Mouse (Mus musculus) gastrocnemius, postnatal 36 days (tissue): Measurements from ENCODE around the gene Wfdc13. TPM values are rescaled to one million over a fixed set of nuclear protein-coding genes. Genes with fewer than 3 reads are reported as not detected.

Experiments used
- DNase-seq, 2 experiments: peaks; one replicate each; pipeline ENCODE4 v3.0.0; 2022
- intact Hi-C: fragments of 180-260 bp; cut with DNase I; formaldehyde crosslinking; loops from one replicate; pipeline ENCODE4 v1.15.1; 2025
- long read RNA-seq, 2 experiments: library from polyadenylated mRNA; stranded (forward); transcript quantifications; one replicate each; pipeline ENCODE4 v2.0.0; 2021
- total RNA-seq, 2 experiments: library from RNA; stranded (reverse); gene quantifications; 2 replicates each; pipeline ENCODE4 v1.2.3; 2021

Wfdc13 gene
- total RNA-seq, result not detected
- long read RNA-seq, experiment 1, result 0 reads
- long read RNA-seq, experiment 2, result 0 reads

DNA sequence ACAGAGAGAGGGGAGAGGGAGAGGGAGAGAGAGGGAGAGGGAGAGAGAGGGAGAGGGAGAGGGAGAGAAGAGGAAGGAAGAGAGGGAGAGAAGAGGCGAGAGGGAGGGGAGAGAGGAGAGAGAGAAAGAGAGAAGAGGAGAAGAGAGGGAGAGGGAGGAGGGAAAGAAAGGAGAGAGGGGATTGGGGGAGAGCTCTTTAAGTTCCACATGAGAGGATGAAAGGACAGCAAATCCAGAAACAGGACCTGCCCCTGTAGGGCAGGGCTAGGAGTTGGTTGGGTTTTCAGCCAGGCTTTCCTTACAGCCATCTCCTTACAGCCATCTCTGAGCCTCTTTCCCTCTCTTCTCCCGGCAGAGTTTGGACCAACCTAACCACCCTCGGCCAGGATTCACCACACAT is at the start of gene Wfdc13:
TSS of gene Wfdc13 (plus strand) at position 301 of the 400 bp plus-strand sequence.
- intact Hi-C loops, result no loop called here
- no peak for DNase-seq

- intact Hi-C loops, result no loop called here
Measured at GRCm38 (mm10) chr2:164635266-164635665, 49.6 kb upstream of the Wfdc13 start.

GRCm38 (mm10) chr2:164638696-164639095 is 46.2 kb upstream of the Wfdc13 start, which contains the start of gene Wfdc16:
TSS of gene Wfdc16 (minus strand) at chr2:164638796.
- intact Hi-C loops, result no loop called here

More at GRCm38 (mm10) chr2:164635266-164635665, 49.6 kb upstream of the Wfdc13 start:
- no peak for DNase-seq

GRCm38 (mm10) chr2:164641129-164641528 is 43.8 kb upstream of the Wfdc13 start:
- DNase-seq, result no peak
- intact Hi-C loops, result no loop called here

More at GRCm38 (mm10) chr2:164638696-164639095, 46.2 kb upstream of the Wfdc13 start, which contains the start of gene Wfdc16:
- DNase-seq, result no peak

DNA sequence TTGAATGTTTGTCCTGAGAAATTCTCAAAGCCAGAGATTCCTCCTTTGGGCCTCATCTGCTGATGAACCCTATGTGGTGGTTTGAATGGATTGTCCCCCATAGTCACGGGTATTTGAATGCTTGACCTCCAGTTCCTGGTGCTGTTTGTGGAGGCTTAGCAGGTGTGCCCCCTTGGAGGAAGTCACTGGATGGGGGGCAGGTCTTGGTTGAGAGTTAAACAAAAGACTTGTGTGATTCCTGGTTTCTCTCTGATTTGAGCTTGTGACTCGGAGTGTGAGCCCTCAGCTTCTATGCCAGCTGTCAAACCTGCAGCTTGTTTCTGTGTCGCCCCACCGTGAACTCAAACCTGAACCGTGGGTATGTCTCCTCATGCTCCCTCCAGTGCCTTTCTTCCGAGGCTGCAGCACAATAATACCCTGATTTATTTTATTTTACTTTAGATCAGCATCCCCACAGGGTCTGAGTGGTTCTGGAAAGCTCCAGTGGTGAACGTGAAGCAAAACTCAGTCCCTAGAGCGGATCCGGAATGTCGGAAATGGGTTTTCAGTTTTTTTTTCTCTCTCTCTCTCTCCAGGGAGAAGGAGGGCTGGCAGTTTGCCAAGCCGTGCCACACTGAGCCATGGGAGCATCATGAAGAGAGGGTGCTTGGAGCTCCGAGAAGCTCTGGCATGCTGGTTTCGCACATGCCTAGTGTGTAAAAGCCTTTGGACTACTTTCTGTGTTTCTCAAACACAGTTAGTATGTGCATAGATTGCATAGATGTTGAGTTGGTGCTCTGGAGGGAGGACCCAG is 42.8 kb upstream of the Wfdc13 start:
- no peak for DNase-seq

GRCm38 (mm10) chr2:164655858-164656257 is 29.0 kb upstream of the Wfdc13 start, which contains the start of gene Wfdc10:
TSS of gene Wfdc10 (plus strand) at chr2:164656046.
- intact Hi-C loops, result no loop called here
- no peak for DNase-seq

More for the DNA sequence above, 42.8 kb upstream of the Wfdc13 start:
- intact Hi-C loops, result no loop called here

- DNase-seq, result no peak
- intact Hi-C loops, result no loop called here
Measured at GRCm38 (mm10) chr2:164656483-164656882, 28.4 kb upstream of the Wfdc13 start, which contains the start of gene Wfdc9. TSS of gene Wfdc9 (minus strand) at chr2:164656583.

- intact Hi-C loops, result no loop called here
- no peak for DNase-seq
Measured at GRCm38 (mm10) chr2:164664851-164665250, 20.1 kb upstream of the Wfdc13 start.

GRCm38 (mm10) chr2:164670261-164670660 is 14.6 kb upstream of the Wfdc13 start:
- DNase-seq, result no peak
- intact Hi-C loops, result no loop called here

DNA sequence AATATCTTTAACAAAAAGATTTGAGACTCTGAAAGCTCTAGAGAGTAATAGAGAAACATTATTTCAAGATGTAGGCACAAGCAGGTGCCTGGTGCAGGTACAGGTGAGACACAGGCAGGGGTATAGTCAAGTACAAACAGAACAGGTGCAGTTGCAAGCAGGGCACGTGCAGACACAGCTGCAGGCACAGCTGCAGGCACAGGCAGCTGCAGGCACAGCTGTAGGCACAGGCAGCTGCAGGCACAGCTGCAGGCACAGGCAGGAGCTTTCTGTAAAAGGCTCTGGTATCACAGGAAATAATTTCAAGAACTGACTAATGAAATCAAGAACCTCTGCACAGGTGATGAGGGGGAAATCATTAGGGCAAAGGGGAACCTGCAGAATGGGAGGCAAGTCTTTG is 14.0 kb upstream of the Wfdc13 start:
- intact Hi-C loops, result no loop called here

DNA sequence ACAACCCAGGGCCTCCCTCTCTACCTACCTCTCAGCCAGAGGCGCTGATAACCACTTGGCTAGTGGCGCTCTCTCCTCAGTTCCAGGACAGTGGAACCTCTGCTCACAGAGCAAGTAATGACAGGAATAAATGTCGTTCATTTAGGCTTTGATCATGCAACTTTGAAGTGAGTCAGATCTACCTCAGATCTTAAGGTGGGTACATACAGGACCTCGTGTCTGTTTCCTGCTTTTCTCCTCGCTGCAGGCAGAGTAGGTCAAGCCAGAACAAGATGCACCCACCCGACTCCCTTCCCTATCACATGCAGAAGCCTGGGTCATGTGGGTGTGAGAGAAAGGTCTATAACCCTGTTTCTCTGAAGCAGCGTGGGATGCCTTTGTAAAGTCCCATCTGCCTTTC is 10.9 kb upstream of the Wfdc13 start, which contains the start of gene Wfdc11:
TSS of gene Wfdc11 (minus strand) at position 101 of the 400 bp plus-strand sequence.
- no peak for DNase-seq
- intact Hi-C loops, result no loop called here

More for the DNA sequence above, 14.0 kb upstream of the Wfdc13 start:
- no peak for DNase-seq

DNA sequence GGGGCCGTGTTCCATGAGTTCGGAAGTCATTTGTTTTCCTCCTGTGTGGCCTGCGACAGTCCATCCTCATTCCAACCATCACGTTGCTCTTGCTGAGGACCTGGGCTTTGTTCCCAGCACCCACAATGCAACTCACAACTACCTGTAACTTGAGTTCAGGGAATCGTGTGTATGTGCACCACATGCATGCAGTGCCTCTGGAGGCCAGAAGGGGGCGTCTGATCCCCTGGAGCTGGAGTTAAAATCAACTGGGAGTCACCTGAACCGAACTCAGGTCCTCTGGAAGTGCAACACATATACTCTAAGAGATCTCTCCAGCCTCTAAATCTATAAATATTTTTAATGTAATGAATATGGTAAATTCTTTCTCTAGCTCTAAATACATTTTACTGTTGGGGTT is 8.8 kb upstream of the Wfdc13 start:
- no peak for DNase-seq
- intact Hi-C loops, result loop anchor here (5.0 kb wide), 1 partner anchor 121 kb away; no protein-coding TSS in a partner anchor

- DNase-seq, result no peak
- intact Hi-C loops, result loop anchor here (5.0 kb wide), 1 partner anchor 120 kb away; no protein-coding TSS in a partner anchor
Measured at GRCm38 (mm10) chr2:164676916-164677685, 7.8 kb upstream of the Wfdc13 start.

GRCm38 (mm10) chr2:164678848-164679625 is 5.9 kb upstream of the Wfdc13 start:
- intact Hi-C loops, result loop anchor here (2.0 to 5.0 kb wide), 2 partner anchors 46 to 118 kb away; no protein-coding TSS in a partner anchor

GRCm38 (mm10) chr2:164679906-164680305 is 5.0 kb upstream of the Wfdc13 start:
- intact Hi-C loops, result loop anchor here (2.0 to 5.0 kb wide), 2 partner anchors 45 to 117 kb away; no protein-coding TSS in a partner anchor

More at GRCm38 (mm10) chr2:164678848-164679625, 5.9 kb upstream of the Wfdc13 start:
- peak; percentile 41 to 42 for DNase-seq

DNA sequence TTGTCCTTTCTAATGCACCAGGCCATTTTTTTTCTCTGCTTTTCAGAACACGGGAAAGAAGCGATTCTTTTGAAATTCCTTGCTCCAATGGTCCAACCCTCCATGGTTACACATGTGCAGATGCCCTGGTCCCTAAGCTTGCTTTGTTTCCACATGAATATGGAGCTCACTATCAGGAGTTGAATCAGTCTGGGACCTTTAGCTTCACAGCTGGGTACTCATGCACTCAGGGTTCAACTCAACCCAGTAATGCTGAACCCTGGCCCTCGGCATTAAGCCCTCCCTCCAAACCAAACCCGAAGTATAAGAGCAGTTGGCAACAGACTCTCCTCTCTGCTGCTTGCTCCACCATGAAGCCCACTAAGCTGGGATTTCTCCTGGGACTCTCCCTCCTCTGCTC is 13.3 kb downstream of the Wfdc13 start, which contains the start of gene Spint4:
TSS of gene Spint4 (plus strand) at position 301 of the 400 bp plus-strand sequence.
- DNase-seq, result no peak
- intact Hi-C loops, result no loop called here

More at GRCm38 (mm10) chr2:164679906-164680305, 5.0 kb upstream of the Wfdc13 start:
- no peak for DNase-seq

- intact Hi-C loops, result no loop called here
- DNase-seq, result no peak
Measured at GRCm38 (mm10) chr2:164700959-164701358, 16.1 kb downstream of the Wfdc13 start.

DNA sequence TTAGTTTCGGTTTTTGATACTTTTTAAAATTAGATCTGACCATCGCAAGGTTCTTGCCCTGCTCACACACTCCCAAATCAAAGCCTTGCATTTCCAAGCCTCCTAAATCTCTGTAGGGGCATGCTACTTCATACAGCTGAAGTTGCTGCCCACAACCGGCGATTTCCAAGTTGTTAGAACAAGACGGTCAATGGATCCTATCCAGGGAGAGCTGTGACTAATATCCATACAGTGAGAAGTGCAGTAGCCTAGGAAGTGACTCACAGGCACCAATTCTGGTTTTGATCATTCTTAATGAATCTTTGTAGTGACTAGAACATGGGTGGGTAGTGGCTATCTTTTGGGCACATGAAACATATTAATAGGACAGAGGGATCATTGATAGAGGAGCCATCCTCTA is 16.9 kb downstream of the Wfdc13 start:
- intact Hi-C loops, result no loop called here
- DNase-seq, result no peak

DNA sequence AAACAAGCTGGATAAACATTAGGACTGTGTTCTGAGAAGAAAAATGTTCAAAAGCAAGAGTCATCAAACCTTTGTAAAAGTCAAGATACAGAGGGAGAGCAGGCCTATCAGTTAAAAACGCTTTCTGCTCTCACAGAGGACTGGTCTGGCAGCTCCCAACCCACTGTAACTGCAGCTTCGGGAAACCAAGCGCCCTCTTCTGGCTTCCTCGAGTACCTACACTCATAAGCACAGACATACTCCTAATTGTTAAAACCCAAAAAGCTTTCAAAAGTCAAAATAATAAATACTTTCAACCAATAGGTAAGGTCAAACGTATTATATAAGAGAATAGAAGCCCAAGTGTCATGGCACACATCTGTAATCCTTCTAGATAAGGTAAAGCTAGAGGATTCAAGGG is 19.3 kb downstream of the Wfdc13 start:
- intact Hi-C loops, result no loop called here
- no peak for DNase-seq

GRCm38 (mm10) chr2:164705328-164705727 is 20.4 kb downstream of the Wfdc13 start:
- no peak for DNase-seq
- intact Hi-C loops, result no loop called here
